ENCODE assay signal across 14 mouse cellular contexts in the genomic region with DNA sequence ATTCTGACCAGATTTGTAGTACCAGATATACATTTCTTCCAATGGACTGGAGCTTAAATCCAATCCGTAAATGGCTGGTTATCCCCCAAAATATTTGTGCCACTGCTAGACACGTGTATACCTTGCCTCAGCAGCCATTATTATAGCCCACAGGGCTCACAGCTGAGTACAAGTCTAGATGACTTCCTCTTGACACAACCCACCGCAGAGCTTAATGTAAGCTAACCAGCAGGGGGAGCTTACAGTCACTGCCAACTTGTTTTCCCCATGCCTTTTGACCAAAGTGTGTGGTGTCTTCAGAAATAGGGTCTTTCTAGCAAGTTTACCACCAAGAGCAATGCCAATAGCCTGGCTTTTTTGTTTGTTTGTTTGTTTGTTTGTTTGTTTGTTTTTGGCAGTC.
DNase-seq lines count a peak whose midpoint lies in the region; ATAC-seq and TF ChIP-seq lines count a peak whose summit lies in the region.
"Had no signal": no experiment of that assay in that cellular context is flagged by ENCODE, and none has a peak within 500 bp of the region (broad histone marks: within the 10 kb centered on the region; RNA-seq: fewer than 3 reads in every experiment).

No protein-coding gene starts in this region.

- no peak for DNase-seq in heart, adult 2 months
- no peak for DNase-seq in heart, postnatal 14 days
- DNase-seq in liver, postnatal 0 days = no peak
- DNase-seq in liver, embryonic 11.5 days (ENCODE audit: low spot score) = no peak
- DNase-seq in MEL (ENCODE audit: low read depth, low spot score) = peak; percentile 34
- DNase-seq in testis, postnatal 14 days (ENCODE audit: low spot score) = no peak
- DNase-seq in natural killer cell, adult 2 months (ENCODE audit: low spot score in 2 of 2) = no peak
- DNase-seq: lung, postnatal 4 days; spleen, adult 18-20 months had no signal

- no peaks in the 10 kb centered on the region for H3K9me3 ChIP-seq in liver, postnatal 0 days (ENCODE audit: low read length)
- H3K9me3 ChIP-seq in liver, embryonic 11.5 days (ENCODE audit: control insufficient read depth, low read length) = no peaks in the 10 kb centered on the region
- no peaks in the 10 kb centered on the region for H3K9me3 ChIP-seq in MEL (replicated peaks; ENCODE audit: insufficient read depth, low read length)
- H3K9me3 ChIP-seq: forebrain, embryonic 13.5 days; heart, embryonic 15.5 days; limb, embryonic 15.5 days had no signal

- H3K9ac ChIP-seq in heart, adult 2 months (ENCODE audit: low read depth, low read length) = no peak overlapping the region
- no peak overlapping the region for H3K9ac ChIP-seq in liver, postnatal 0 days (replicated peaks)
- H3K9ac ChIP-seq in liver, embryonic 11.5 days (ENCODE audit: low read depth, low read length) = no peak overlapping the region
- no peak overlapping the region for H3K9ac ChIP-seq in MEL (ENCODE audit: control insufficient read depth, low read depth, low read length, poor library complexity, severe bottlenecking)
- H3K9ac ChIP-seq: forebrain, embryonic 13.5 days; heart, embryonic 15.5 days; limb, embryonic 15.5 days had no signal

- intact Hi-C loops in heart, adult 2 months (cut with DNase I) = no loop called here
- intact Hi-C loops in heart, postnatal 14 days (cut with DNase I) = loop anchor here (10.0 kb wide), 1 partner anchor 291 kb away; no protein-coding TSS in a partner anchor

- no peaks in the 10 kb centered on the region for H3K27me3 ChIP-seq in heart, adult 2 months (ENCODE audit: control insufficient read depth, insufficient read depth, low read length)
- no peaks in the 10 kb centered on the region for H3K27me3 ChIP-seq in liver, postnatal 0 days (ENCODE audit: insufficient read depth, low read length)
- no peaks in the 10 kb centered on the region for H3K27me3 ChIP-seq in liver, embryonic 11.5 days (replicated peaks; ENCODE audit: control insufficient read depth, insufficient read depth, low read length)
- H3K27me3 ChIP-seq in MEL (ENCODE audit: control insufficient read depth in 1 of 2, insufficient read depth in 2 of 2, low read length in 2 of 2) = no peaks in the 10 kb centered on the region
- H3K27me3 ChIP-seq: forebrain, embryonic 13.5 days; heart, embryonic 15.5 days; limb, embryonic 15.5 days had no signal

- TF ChIP-seq CTCF in heart, adult 2 months (IDR thresholded peaks at IDR 0.05) = peak; percentile 58
- peak; percentile 23; the same call in 1 of the 2 replicates for TF ChIP-seq CTCF in liver, postnatal 0 days (IDR thresholded peaks at IDR 0.05; ENCODE audit: low read depth)
- TF ChIP-seq CTCF in MEL (IDR thresholded peaks at IDR 0.05 in 2 of 3, conservative IDR thresholded peaks at IDR 0.05 in 1 of 3; ENCODE audit: control insufficient read depth in 1 of 3, insufficient read depth in 1 of 3, low read depth in 2 of 3, low read length in 3 of 3, poor library complexity in 1 of 3, severe bottlenecking in 1 of 3) = peak; percentile 11 to 53 (median 38); a peak in 4 of 6 replicates
- TF ChIP-seq CTCF in cortical plate, adult 2 months (IDR thresholded peaks at IDR 0.05; ENCODE audit: extremely low read depth, insufficient read depth, low read length) = peak; percentile 31; the same call in 1 of the 2 replicates

- 63% methylated on average over 3 of the region's 3 CpGs for WGBS in heart, adult 2 months
- WGBS in liver, postnatal 0 days (ENCODE audit: insufficient replicate concordance) = 53% methylated on average over 3 of the region's 3 CpGs
- WGBS in liver, embryonic 11.5 days = 50% methylated on average over 3 of the region's 3 CpGs

- H3K4me1 ChIP-seq in heart, adult 2 months (ENCODE audit: control insufficient read depth, insufficient read depth, low read length) = no peaks in the 10 kb centered on the region
- H3K4me1 ChIP-seq in liver, postnatal 0 days (ENCODE audit: insufficient read depth) = no peaks in the 10 kb centered on the region
- no peaks in the 10 kb centered on the region for H3K4me1 ChIP-seq in liver, embryonic 11.5 days (replicated peaks; ENCODE audit: control insufficient read depth, insufficient read depth, low read length)
- peaks cover 0 to 2% of the 10 kb centered on the region in 2 experiments; a peak in 1 of 4 replicates for H3K4me1 ChIP-seq in MEL (ENCODE audit: control insufficient read depth in 1 of 2, insufficient read depth in 2 of 2, low read length in 2 of 2)
- H3K4me1 ChIP-seq in cortical plate, adult 2 months (ENCODE audit: control insufficient read depth, insufficient read depth, low read length) = peaks cover 2% of the 10 kb centered on the region; the same call in 1 of the 2 replicates
- H3K4me1 ChIP-seq: heart, embryonic 15.5 days; limb, embryonic 15.5 days had no signal

- H3K4me3 ChIP-seq in heart, adult 2 months = no peak overlapping the region
- no peak overlapping the region for H3K4me3 ChIP-seq in liver, postnatal 0 days (ENCODE audit: low read depth, low read length)
- H3K4me3 ChIP-seq in liver, embryonic 11.5 days (ENCODE audit: low read depth, low read length) = no peak overlapping the region
- no peak overlapping the region for H3K4me3 ChIP-seq in MEL (ENCODE audit: control insufficient read depth in 1 of 2, insufficient read depth in 1 of 2, low read depth in 2 of 2, low read length in 2 of 2)
- H3K4me3 ChIP-seq in cortical plate, adult 2 months (ENCODE audit: insufficient read depth, low read length) = no peak overlapping the region
- H3K4me3 ChIP-seq: forebrain, embryonic 13.5 days; heart, embryonic 15.5 days; limb, embryonic 15.5 days had no signal

- no peak for TF ChIP-seq EP300 in heart, adult 2 months (IDR thresholded peaks at IDR 0.05; ENCODE audit: insufficient read depth, low read depth, low read length)
- no peak for TF ChIP-seq EP300 in liver, postnatal 0 days (IDR thresholded peaks at IDR 0.05; ENCODE audit: low read depth)
- no peak for TF ChIP-seq EP300 in MEL (IDR thresholded peaks at IDR 0.05; ENCODE audit: low read depth in 1 of 2, low read length in 2 of 2)

- H3K27ac ChIP-seq in heart, adult 2 months = no peak overlapping the region
- no peak overlapping the region for H3K27ac ChIP-seq in liver, postnatal 0 days (ENCODE audit: low read depth)
- H3K27ac ChIP-seq in liver, embryonic 11.5 days (ENCODE audit: low read depth, low read length) = no peak overlapping the region
- no peak overlapping the region for H3K27ac ChIP-seq in MEL (ENCODE audit: control insufficient read depth, low read depth, low read length)
- no peak overlapping the region for H3K27ac ChIP-seq in cortical plate, adult 2 months (ENCODE audit: insufficient read depth, low read length)
- H3K27ac ChIP-seq: forebrain, embryonic 13.5 days; heart, embryonic 15.5 days; limb, embryonic 15.5 days had no signal

- H3K36me3 ChIP-seq in heart, adult 2 months (ENCODE audit: control insufficient read depth, insufficient read depth, low read length) = no peaks in the 10 kb centered on the region
- no peaks in the 10 kb centered on the region for H3K36me3 ChIP-seq in liver, postnatal 0 days (replicated peaks; ENCODE audit: insufficient read depth, low read length)
- H3K36me3 ChIP-seq in liver, embryonic 11.5 days (ENCODE audit: control insufficient read depth, insufficient read depth, low read length) = no peaks in the 10 kb centered on the region
- H3K36me3 ChIP-seq in MEL (ENCODE audit: control insufficient read depth in 1 of 2, insufficient read depth in 2 of 2, low read length in 2 of 2) = peaks cover 0 to 2% of the 10 kb centered on the region in 2 experiments; a peak in 2 of 4 replicates
- H3K36me3 ChIP-seq: heart, embryonic 15.5 days; limb, embryonic 15.5 days had no signal

- TF ChIP-seq RAD21 in MEL (IDR thresholded peaks at IDR 0.05; ENCODE audit: low read depth, low read length) = peak; percentile 34

- no peaks in the 10 kb centered on the region for H3K79me2 ChIP-seq in heart, adult 2 months (replicated peaks; ENCODE audit: control insufficient read depth, insufficient read depth, low read length)
- no peaks in the 10 kb centered on the region for H3K79me2 ChIP-seq in MEL (ENCODE audit: control insufficient read depth, insufficient read depth, low read length, poor library complexity)

- H3K4me2 ChIP-seq in liver, postnatal 0 days (ENCODE audit: low read depth, low read length) = no peak overlapping the region
- H3K4me2 ChIP-seq in liver, embryonic 11.5 days = no peak overlapping the region
- H3K4me2 ChIP-seq: forebrain, embryonic 13.5 days; heart, embryonic 15.5 days; limb, embryonic 15.5 days had no signal

- no peak for TF ChIP-seq POLR2A in heart, adult 2 months (IDR thresholded peaks at IDR 0.05; ENCODE audit: insufficient read depth, low read depth, low read length)
- no peak for TF ChIP-seq POLR2A in MEL (IDR thresholded peaks at IDR 0.05; ENCODE audit: control insufficient read depth in 1 of 2, insufficient read depth in 1 of 2, low read depth in 1 of 2, low read length in 2 of 2, poor library complexity in 1 of 2)
- no peak for TF ChIP-seq POLR2A in cortical plate, adult 2 months (IDR thresholded peaks at IDR 0.05; ENCODE audit: extremely low read depth, insufficient read depth, low read length)

- ATAC-seq in liver, postnatal 0 days = no peak
- no peak for ATAC-seq in liver, embryonic 11.5 days (replicated peaks; ENCODE audit: low FRiP score)
- ATAC-seq: forebrain, embryonic 13.5 days; intestine, embryonic 16.5 days had no signal

TF ChIP-seq in MEL, 35 proteins besides CTCF, POLR2A, EP300 and RAD21 (continues in another document):
- TF ChIP-seq JUND (IDR thresholded peaks at IDR 0.05; ENCODE audit: low read depth, low read length) (no peak), ZKSCAN1 (IDR thresholded peaks at IDR 0.05; ENCODE audit: low read depth, low read length) (no peak), ELF1 (IDR thresholded peaks at IDR 0.05; ENCODE audit: low read depth, low read length) (no peak), CHD2 (IDR thresholded peaks at IDR 0.05; ENCODE audit: low read length) (no peak), GABPA (IDR thresholded peaks at IDR 0.05; ENCODE audit: low read depth, low read length) (no peak), ZMIZ1 (IDR thresholded peaks at IDR 0.05; ENCODE audit: low read depth, low read length) (no peak), ZC3H11A (IDR thresholded peaks at IDR 0.05; ENCODE audit: low read depth, low read length) (0 out of 2 replicates have a peak, but pooled peaks have one; percentile 15), MYC (IDR thresholded peaks at IDR 0.05; ENCODE audit: low read depth, low read length) (no peak), MAFK (IDR thresholded peaks at IDR 0.05; ENCODE audit: borderline replicate concordance, low read depth, low read length) (no peak), UBTF (IDR thresholded peaks at IDR 0.05; ENCODE audit: borderline replicate concordance, insufficient read depth, low read depth, low read length) (no peak), SMC3 (IDR thresholded peaks at IDR 0.05; ENCODE audit: low read depth, low read length) (peak; percentile 65), NELFE (IDR thresholded peaks at IDR 0.05; ENCODE audit: low read depth, low read length) (no peak), MXI1 (IDR thresholded peaks at IDR 0.05; ENCODE audit: low read depth, low read length) (no peak), NRF1 (IDR thresholded peaks at IDR 0.05; ENCODE audit: insufficient read depth, low read depth, low read length, poor library complexity, severe bottlenecking) (no peak), CHD1 (IDR thresholded peaks at IDR 0.05; ENCODE audit: low read depth, low read length) (no peak), GATA1 (IDR thresholded peaks at IDR 0.05; ENCODE audit: low read depth, low read length) (no peak)
